32 mouse cellular contexts compared by ENCODE assay signal in genomic region chr5:134728535-134728934, GRCm38 (mm10). TPM values are rescaled to one million over a fixed set of nuclear protein-coding genes. Genes with fewer than 3 reads are reported as not detected.
DNase-seq lines count a peak whose midpoint lies in the region; ATAC-seq lines count a peak whose summit lies in the region.
"Had no signal": no experiment of that assay in that cellular context is flagged by ENCODE, and none has a peak within 500 bp of the region (broad histone marks: within the 10 kb centered on the region; RNA-seq: fewer than 3 reads in every experiment).

No protein-coding gene starts in this region.

- no peak overlapping the region for H3K9ac ChIP-seq in embryonic facial prominence, embryonic 12.5 days
- H3K9ac ChIP-seq in limb, embryonic 15.5 days = 0 out of 2 replicates have a peak overlapping the region, but pooled peaks have one; percentile 0
- no peak overlapping the region for H3K9ac ChIP-seq in hindbrain, embryonic 13.5 days
- H3K9ac ChIP-seq: forebrain, embryonic 12.5 days; forebrain, postnatal 0 days; heart, embryonic 12.5 days; hindbrain, embryonic 14.5 days; liver, embryonic 13.5 days; midbrain, embryonic 13.5 days had no signal

- peaks cover 7% of the 10 kb centered on the region; the same call in 1 of the 2 replicates for H3K4me1 ChIP-seq in embryonic facial prominence, embryonic 12.5 days
- peaks cover 37% of the 10 kb centered on the region for H3K4me1 ChIP-seq in limb, embryonic 10.5 days
- H3K4me1 ChIP-seq in limb, embryonic 15.5 days = peaks cover 17% of the 10 kb centered on the region
- no peaks in the 10 kb centered on the region for H3K4me1 ChIP-seq in hindbrain, embryonic 13.5 days (replicated peaks)
- H3K4me1 ChIP-seq: forebrain, embryonic 12.5 days; heart, embryonic 12.5 days; liver, embryonic 13.5 days; megakaryocyte, embryonic 14.5 days; midbrain, embryonic 13.5 days had no signal

- peak overlapping the region; percentile 75 for H3K27ac ChIP-seq in embryonic facial prominence, embryonic 12.5 days
- H3K27ac ChIP-seq in limb, embryonic 10.5 days = peak overlapping the region; percentile 37; the same call in 1 of the 2 replicates
- no peak overlapping the region for H3K27ac ChIP-seq in limb, embryonic 15.5 days
- no peak overlapping the region for H3K27ac ChIP-seq in hindbrain, embryonic 13.5 days
- H3K27ac ChIP-seq: forebrain, embryonic 12.5 days; heart, adult 2 months; hindbrain, embryonic 14.5 days; layer of hippocampus, adult 2 months; left cerebral cortex, adult 2 months; liver, embryonic 13.5 days; midbrain, embryonic 13.5 days had no signal

- no peak overlapping the region for H3K4me3 ChIP-seq in embryonic facial prominence, embryonic 12.5 days
- H3K4me3 ChIP-seq in limb, embryonic 10.5 days = no peak overlapping the region
- H3K4me3 ChIP-seq in limb, embryonic 15.5 days = no peak overlapping the region
- no peak overlapping the region for H3K4me3 ChIP-seq in hindbrain, embryonic 13.5 days
- H3K4me3 ChIP-seq: erythroblast, embryonic 14.5 days; forebrain, embryonic 12.5 days; heart, adult 2 months; heart, embryonic 12.5 days; layer of hippocampus, adult 2 months; left cerebral cortex, adult 2 months; liver, embryonic 13.5 days; megakaryocyte, embryonic 14.5 days; midbrain, embryonic 13.5 days had no signal

- peak; percentile 62 for DNase-seq in embryo, embryonic 11 days
- peak; percentile 63 for DNase-seq in limb, embryonic 10.5 days (ENCODE audit: low spot score)
- no peak for DNase-seq in kidney, adult 9 months
- DNase-seq: adrenal gland, adult 2 months; adrenal gland, postnatal 36 days; B cell, adult 2 months; cerebellum, adult 18-20 months; forebrain, postnatal 0 days; gastrocnemius, postnatal 36 days; heart, adult 2 months; heart, postnatal 4 days; kidney, postnatal 36 days; liver, embryonic 13.5 days; lung, adult 18-20 months; retina, postnatal 1 day; right cerebral cortex, postnatal 14 days; thymus, postnatal 4 days had no signal

- H3K9me3 ChIP-seq in embryonic facial prominence, embryonic 12.5 days = no peaks in the 10 kb centered on the region
- no peaks in the 10 kb centered on the region for H3K9me3 ChIP-seq in limb, embryonic 10.5 days (replicated peaks)
- H3K9me3 ChIP-seq in limb, embryonic 15.5 days = no peaks in the 10 kb centered on the region
- no peaks in the 10 kb centered on the region for H3K9me3 ChIP-seq in hindbrain, embryonic 13.5 days
- H3K9me3 ChIP-seq: forebrain, embryonic 12.5 days; heart, embryonic 12.5 days; liver, embryonic 13.5 days; megakaryocyte, embryonic 14.5 days; midbrain, embryonic 13.5 days had no signal

- H3K4me2 ChIP-seq in embryonic facial prominence, embryonic 12.5 days (replicated peaks) = no peak overlapping the region
- no peak overlapping the region for H3K4me2 ChIP-seq in limb, embryonic 15.5 days
- H3K4me2 ChIP-seq in hindbrain, embryonic 13.5 days = no peak overlapping the region
- H3K4me2 ChIP-seq: forebrain, embryonic 12.5 days; heart, embryonic 12.5 days; hindbrain, embryonic 14.5 days; liver, embryonic 13.5 days; midbrain, embryonic 13.5 days had no signal

- H3K27me3 ChIP-seq in embryonic facial prominence, embryonic 12.5 days = no peaks in the 10 kb centered on the region
- no peaks in the 10 kb centered on the region for H3K27me3 ChIP-seq in limb, embryonic 10.5 days (ENCODE audit: low read depth, poor library complexity, severe bottlenecking)
- H3K27me3 ChIP-seq in limb, embryonic 15.5 days = no peaks in the 10 kb centered on the region
- H3K27me3 ChIP-seq in hindbrain, embryonic 13.5 days = 0 out of 2 replicates have a peak, but pooled peaks cover 2% of the 10 kb centered on the region
- H3K27me3 ChIP-seq: forebrain, embryonic 12.5 days; heart, embryonic 12.5 days; liver, embryonic 13.5 days; midbrain, embryonic 13.5 days had no signal

- 0 out of 2 replicates have a peak, but pooled peaks cover 2% of the 10 kb centered on the region for H3K36me3 ChIP-seq in embryonic facial prominence, embryonic 12.5 days
- no peaks in the 10 kb centered on the region for H3K36me3 ChIP-seq in limb, embryonic 10.5 days
- peaks cover 47% of the 10 kb centered on the region for H3K36me3 ChIP-seq in limb, embryonic 15.5 days
- H3K36me3 ChIP-seq in hindbrain, embryonic 13.5 days = no peaks in the 10 kb centered on the region
- H3K36me3 ChIP-seq: forebrain, embryonic 12.5 days; liver, embryonic 13.5 days; midbrain, embryonic 13.5 days had no signal

- 30% methylated on average over 3 of the region's 3 CpGs for WGBS in embryonic facial prominence, embryonic 12.5 days
- WGBS in limb, embryonic 10.5 days = 36% methylated on average over 3 of the region's 3 CpGs
- WGBS in limb, embryonic 15.5 days = 32% methylated on average over 3 of the region's 3 CpGs
- WGBS in hindbrain, embryonic 13.5 days = 79% methylated on average over 3 of the region's 3 CpGs

- ATAC-seq in embryonic facial prominence, embryonic 12.5 days (ENCODE audit: insufficient number of reproducible peaks, insufficient read depth, low FRiP score, low TSS enrichment) = peak; percentile 56; the same call in 1 of the 2 replicates
- ATAC-seq in limb, embryonic 15.5 days (ENCODE audit: insufficient number of reproducible peaks, low FRiP score, low TSS enrichment, low read depth) = no peak
- no peak for ATAC-seq in hindbrain, embryonic 13.5 days (ENCODE audit: low FRiP score)
- ATAC-seq in granulocyte monocyte progenitor cell, adult 5-6 weeks (replicated peaks; ENCODE audit: poor library complexity, severe bottlenecking) = no peak
- ATAC-seq: activated CD4-positive, CD25-positive, alpha-beta regulatory T cell, adult 4 months; forebrain, postnatal 0 days; intestine, postnatal 0 days; lung, postnatal 0 days; midbrain, embryonic 13.5 days had no signal

RNA-seq across cellular contexts. Expression of gene Eln, which starts 18.6 kb away (rescaled TPM):
- polyA plus RNA-seq in embryonic facial prominence, embryonic 12.5 days (2016; fragmentation: Nextera tagmentation; extraction: Ambion mirVana) = 32.7 and 35.4 TPM in 2 replicates
- polyA plus RNA-seq in limb, embryonic 10.5 days (2016; fragmentation: Nextera tagmentation; extraction: Ambion mirVana) = 1.0 and 4.2 TPM in 2 replicates
- polyA plus RNA-seq in limb, embryonic 15.5 days (2015; fragmentation: Nextera tagmentation; extraction: Ambion mirVana) = 178 and 206 TPM in 2 replicates
- 5.7 and 7.8 TPM in 2 replicates for polyA plus RNA-seq in hindbrain, embryonic 13.5 days (2015; fragmentation: Nextera tagmentation; extraction: Ambion mirVana)
- not detected in 2 replicates for total RNA-seq in granulocyte monocyte progenitor cell, adult 5-6 weeks (2014; fragmentation: Nextera tagmentation)
- not detected in 2 replicates for total RNA-seq in granulocyte monocyte progenitor cell, adult 5-6 weeks (2017)
- polyA plus RNA-seq: erythroblast, embryonic 14.5 days had no signal

RNA-seq across cellular contexts. Expression of gene Limk1, which starts 40.1 kb away (rescaled TPM):
- 12.3 and 13.8 TPM in 2 replicates for polyA plus RNA-seq in embryonic facial prominence, embryonic 12.5 days (2016; fragmentation: Nextera tagmentation; extraction: Ambion mirVana)
- polyA plus RNA-seq in limb, embryonic 10.5 days (2016; fragmentation: Nextera tagmentation; extraction: Ambion mirVana) = 4.4 and 5.3 TPM in 2 replicates
- polyA plus RNA-seq in limb, embryonic 15.5 days (2015; fragmentation: Nextera tagmentation; extraction: Ambion mirVana) = 4.7 and 7.0 TPM in 2 replicates
- 21.6 and 23.4 TPM in 2 replicates for polyA plus RNA-seq in hindbrain, embryonic 13.5 days (2015; fragmentation: Nextera tagmentation; extraction: Ambion mirVana)
- 30.6 and 30.9 TPM in 2 replicates for total RNA-seq in granulocyte monocyte progenitor cell, adult 5-6 weeks (2014; fragmentation: Nextera tagmentation)
- total RNA-seq in granulocyte monocyte progenitor cell, adult 5-6 weeks (2017) = 11.4 and 13.6 TPM in 2 replicates

Comparison
In these comparisons a context has a peak if more than half of its experiments do, and no peak if none do; other contexts are left out.
1. H3K27ac ChIP-seq: peak in embryonic facial prominence, embryonic 12.5 days (single experiment) and limb, embryonic 10.5 days (single experiment); none in limb, embryonic 15.5 days (single experiment) and hindbrain, embryonic 13.5 days (single experiment).